Mouse (Mus musculus) bone marrow macrophage, adult 2 months (primary cell): ENCODE measurements around the gene Acp5.

Experiments used
- CTCF ChIP-seq: IDR thresholded peaks from 2 replicates; pipeline ENCODE4 v1.5.1; 2012; ENCODE audit warnings: low read depth, mild to moderate bottlenecking, low read length, moderate library complexity
- POLR2A ChIP-seq: IDR thresholded peaks from 2 replicates; pipeline ENCODE4 v1.6.1; 2012; ENCODE audit warnings: mild to moderate bottlenecking, low read depth, low read length, borderline replicate concordance

GRCm38 (mm10) chr9:22138480-22138879 is 3.0 kb upstream of the Acp5 start:
- TF ChIP-seq CTCF (no peak), POLR2A (no peak)
